Mouse (Mus musculus) skeletal muscle tissue, adult 2 months (tissue): ENCODE results near the gene Polr3h.
A peak's percentile ranks its signal among the peaks of the same experiment; 100 is the strongest.

Source experiments
- DNase-seq: peaks from one replicate; pipeline ENCODE4 v3.0.0-alpha.2; 2012; ENCODE audit warnings: low read depth, low spot score

The Polr3h gene

DNA sequence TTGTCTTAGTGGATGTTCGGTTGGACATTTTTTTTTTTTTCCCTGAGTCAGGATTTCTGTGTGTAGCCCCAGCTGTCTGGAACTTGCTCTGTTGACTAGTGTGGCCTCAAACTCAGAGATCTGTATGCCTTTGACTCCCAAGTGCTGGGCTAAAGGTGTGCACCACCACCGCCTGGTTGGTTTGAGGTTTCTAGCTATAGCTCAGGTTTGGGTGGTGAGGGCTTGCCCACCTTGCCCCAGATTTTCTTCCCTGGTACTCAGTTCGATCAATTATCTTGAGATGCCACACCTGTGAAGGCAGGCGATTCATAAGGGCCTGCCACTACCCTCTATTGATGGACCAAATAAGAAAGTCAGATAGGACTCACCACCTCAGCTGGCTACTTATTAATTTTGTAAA lies 78.9 kb downstream of the Polr3h start:
- no peak for DNase-seq

DNA sequence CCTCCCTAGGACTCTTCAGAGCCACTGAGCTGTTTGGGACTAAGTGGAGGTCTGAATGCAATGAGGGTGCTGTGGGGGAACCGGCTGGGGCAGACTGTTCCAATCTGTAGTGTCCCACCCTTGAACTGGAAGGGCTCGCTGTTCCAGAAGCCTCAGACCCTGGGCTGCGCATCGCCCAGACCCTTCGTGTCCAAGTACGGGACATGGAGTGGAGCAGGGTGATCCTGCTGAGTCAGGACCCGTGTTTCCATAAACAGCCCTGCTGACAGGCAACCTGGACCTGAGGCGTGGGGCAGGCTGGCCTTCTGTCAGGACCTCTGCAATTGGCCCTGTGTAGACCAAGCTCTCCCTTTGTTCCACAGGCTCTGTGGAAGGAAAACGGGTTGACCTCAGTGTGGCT lies 79.3 kb downstream of the Polr3h start:
- peak; percentile 85 for DNase-seq

DNA sequence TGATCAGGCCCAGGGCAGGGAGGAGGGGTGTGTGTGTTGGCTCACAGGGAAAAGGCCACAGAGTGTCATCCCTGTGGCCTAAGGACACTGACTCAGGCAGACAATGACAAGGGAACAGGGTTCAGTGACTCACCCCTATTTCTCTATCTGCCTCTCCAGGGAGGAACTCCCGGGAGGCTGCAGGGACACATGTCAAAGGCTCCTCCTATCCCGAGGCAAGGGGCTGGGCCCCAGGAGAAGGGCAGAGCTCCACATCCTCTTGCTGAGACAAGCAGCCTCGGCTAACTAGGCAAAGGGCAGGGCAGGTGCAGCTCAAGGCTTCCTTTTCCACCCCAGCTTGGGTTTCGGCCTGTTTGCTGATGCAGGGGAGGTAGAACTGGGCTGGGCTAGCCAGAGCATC lies 80.3 kb downstream of the Polr3h start:
- peak; percentile 95 for DNase-seq

DNA sequence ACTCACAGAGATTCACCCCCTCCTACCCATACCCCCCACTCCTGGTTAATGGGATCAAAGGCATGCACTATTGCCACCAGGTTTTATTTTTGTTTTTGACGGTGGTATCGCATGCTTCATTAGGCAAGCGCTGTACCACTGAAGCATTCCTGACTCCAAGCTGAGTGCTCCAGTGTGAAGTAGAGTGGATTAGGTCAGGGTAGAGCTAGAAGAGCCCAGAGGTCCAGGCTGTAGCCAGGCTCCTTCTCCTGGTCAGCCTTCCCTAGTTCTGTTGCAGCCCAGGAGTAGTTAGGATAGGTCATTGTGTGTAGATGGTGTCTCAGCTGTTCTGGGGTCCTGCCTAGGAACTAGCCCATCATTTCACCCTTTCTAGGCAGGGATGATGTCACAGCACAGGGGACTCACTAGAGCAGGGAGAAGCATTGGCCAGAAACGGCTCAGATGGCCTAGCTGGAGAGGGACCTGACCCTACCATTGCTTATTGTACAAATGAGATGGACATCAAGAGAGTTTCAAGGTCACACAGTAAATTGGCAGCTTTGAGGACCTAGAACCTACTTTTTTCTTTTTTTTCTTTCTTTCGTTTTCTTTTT lies 80.9 kb downstream of the Polr3h start:
- no peak for DNase-seq

DNA sequence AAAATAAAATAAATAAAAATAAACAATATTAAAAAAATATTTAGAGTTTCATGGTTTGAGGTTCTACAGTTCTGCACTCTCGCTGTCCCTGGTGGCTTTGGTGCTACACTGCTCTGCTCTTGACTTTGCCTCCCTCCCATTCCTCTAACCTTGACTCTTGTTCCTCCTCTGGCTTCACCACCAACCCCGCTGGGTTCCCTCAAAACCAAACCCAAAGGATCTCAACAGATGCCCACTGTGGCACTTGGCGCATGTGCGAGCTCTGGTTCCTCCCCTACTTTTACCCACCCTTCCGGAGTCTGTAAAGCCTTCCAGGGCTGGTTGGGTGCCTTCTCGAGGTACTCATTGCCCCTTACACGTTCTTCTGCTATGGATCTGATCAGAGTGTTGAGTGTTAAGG lies 83.8 kb downstream of the Polr3h start:
- no peak for DNase-seq

DNA sequence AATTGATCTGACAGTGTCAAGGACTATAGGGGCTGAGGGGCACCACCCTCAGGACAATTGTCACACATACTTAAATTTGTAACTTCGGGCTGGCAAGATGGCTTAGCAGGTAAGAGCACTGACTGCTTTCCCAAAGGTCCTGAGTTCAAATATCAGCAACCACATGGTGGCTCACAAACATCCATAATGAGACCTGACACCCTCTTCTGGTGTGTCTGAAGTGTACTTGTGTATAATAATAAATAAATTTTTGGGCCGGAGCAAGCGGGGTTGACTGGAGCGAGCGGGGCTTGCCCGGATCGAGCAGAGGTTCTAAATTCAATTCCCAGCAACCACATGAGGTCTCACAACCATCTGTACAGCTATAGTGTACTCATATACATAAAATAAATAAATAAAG lies 85.7 kb downstream of the Polr3h start:
- no peak for DNase-seq

DNA sequence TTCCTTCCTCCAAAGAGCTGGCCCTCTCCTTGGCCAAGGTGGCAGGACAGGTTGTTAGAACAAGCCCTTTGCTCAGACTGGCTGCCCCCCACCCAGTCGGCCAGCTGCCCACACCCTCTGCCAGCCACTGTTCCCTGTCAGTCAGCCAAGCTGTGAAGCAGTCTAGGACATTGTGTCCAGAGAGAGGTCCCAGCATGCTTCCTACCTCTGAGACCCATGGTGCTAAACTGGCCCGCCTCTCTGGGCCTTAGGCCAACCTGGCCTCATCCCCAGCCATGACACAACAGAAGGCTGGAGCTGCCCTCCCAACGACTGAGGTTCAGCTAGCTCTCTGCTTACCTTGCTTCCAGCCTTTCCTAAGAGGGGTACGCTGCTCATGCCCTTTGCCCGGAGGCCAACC lies 86.4 kb downstream of the Polr3h start:
- peak; percentile 98 for DNase-seq

DNA sequence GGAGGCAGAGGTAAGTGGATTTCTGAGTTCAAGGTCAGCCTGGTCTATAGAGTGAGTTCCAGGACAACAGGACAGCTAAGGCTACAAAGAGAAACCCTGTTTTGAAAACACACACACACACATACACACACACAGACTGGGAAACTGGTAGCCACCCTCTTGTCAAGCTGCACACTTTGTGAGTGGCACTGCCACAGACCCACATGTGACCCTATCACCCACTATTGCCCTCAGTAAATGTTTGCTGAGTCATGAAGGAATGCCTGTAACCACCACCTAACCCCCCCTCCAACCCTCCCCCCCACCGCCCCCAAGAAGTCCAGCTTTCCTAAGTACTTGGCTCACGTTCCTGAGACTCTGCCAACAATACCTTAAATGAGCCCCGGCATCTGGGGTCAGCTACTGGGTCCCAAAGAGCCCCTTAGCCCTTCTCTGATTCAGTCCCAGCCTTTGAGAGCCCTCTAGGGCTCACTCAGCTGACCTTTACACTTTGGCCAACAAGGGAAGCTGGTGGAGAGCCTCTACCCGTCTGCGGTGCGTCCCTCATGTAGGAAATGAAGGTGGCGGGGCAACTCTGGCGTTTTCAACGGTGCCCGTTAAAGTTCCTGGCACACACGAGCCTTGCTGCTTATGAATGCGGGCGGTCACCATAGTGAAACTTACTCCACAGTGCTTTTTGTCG lies 87.3 kb downstream of the Polr3h start:
- DNase-seq: peak; percentile 73
